Mouse (Mus musculus) left cerebral cortex, adult 2 months (tissue): ENCODE data around the gene Trak1. TPM values are rescaled to one million over a fixed set of nuclear protein-coding genes. Genes with fewer than 3 reads are reported as not detected.
"Not testable (repeated sequence)": the region's sequence is repeated elsewhere in the genome, so short reads cannot be mapped to it uniquely, and the experiment has no call there.

Experiments used
- DNase-seq, 2 experiments: peaks; one replicate each; pipeline ENCODE4 v3.0.0; 2021 to 2022; ENCODE audit warnings: low spot score in 2 of 2, mixed read lengths in 1 of 2; ENCODE audit errors: extremely low spot score in 1 of 2
- H3K27ac ChIP-seq: fragments of 200-600 bp; 2 replicates; pipeline ENCODE4 v1.8.1; 2022
- H3K4me3 ChIP-seq: fragments of 200-600 bp; 2 replicates; pipeline ENCODE4 v1.8.1; 2022
- CTCF ChIP-seq: fragments of 200-600 bp; IDR thresholded peaks from 2 replicates; pipeline ENCODE4 v1.8.1; 2022; ENCODE audit warnings: antibody characterized with exemption, mild to moderate bottlenecking, moderate library complexity
- intact Hi-C: fragments of 180-260 bp; cut with DNase I; formaldehyde crosslinking; loops from one replicate; pipeline ENCODE4 v1.15.1; 2025
- total RNA-seq, 2 experiments: library from RNA; stranded (reverse); gene quantifications; 2 replicates each; pipeline ENCODE4 v1.2.3; 2021

Trak1 gene
- total RNA-seq, 2 experiments from 2014 or later, result 247 to 298 TPM

DNA sequence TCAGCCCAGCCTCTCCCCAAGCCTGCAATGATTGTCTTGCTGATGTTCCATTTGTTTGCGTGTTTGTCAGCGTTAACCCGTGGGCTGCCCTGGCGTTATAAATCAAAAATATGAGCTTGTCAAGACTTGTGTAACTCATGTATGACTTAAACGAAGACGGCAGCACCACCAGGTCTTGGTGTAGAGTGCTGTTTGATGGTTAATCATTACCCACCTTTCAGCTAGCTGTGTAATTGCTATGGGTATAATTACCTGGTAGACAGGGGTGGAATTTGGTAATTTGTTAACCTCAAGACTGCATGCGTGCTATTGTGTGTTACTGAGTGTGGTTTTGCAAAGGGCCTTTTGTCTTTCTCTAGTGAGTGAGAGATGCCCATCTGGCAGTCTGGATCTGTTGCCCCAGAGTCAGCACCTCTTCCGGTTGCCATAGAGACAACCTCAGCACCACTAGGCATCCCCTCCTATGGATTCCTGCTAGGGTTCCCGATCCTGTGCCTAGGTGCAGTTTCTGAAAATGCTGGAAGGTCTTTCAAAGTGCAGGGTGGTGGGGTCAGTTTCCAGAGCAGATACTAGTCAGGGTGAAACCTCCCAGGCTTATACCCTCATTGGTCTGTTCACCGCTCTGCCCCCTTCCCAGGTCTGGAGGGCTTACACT, 15.1 kb downstream of the Trak1 start:
- Histone ChIP-seq H3K27ac (no peak overlapping the region; the same call in 1 of the 2 replicates), H3K4me3 (no peak overlapping the region)
- DNase-seq, result no peak
- intact Hi-C loops, result no loop called here
- TF ChIP-seq CTCF, result no peak

- peak overlapping the region; percentile 39 for H3K4me3 ChIP-seq
- peak overlapping the region; percentile 81 for H3K27ac ChIP-seq
- no peak for TF ChIP-seq CTCF
- DNase-seq, result peak in 1 of 2 experiments; percentile 54
- intact Hi-C loops, result loop anchor here (2.0 kb wide), 1 partner anchor 15 kb away; no protein-coding TSS in a partner anchor
Measured at GRCm38 (mm10) chr9:121313656-121314374, 16.5 kb downstream of the Trak1 start.

GRCm38 (mm10) chr9:121314541-121315152, 17.3 kb downstream of the Trak1 start:
- no peak for DNase-seq
- Histone ChIP-seq H3K27ac (peak overlapping the region; percentile 81), H3K4me3 (peak overlapping the region; percentile 39)
- no peak for TF ChIP-seq CTCF
- intact Hi-C loops, result loop anchor here (2.0 kb wide), 1 partner anchor 16 kb away; no protein-coding TSS in a partner anchor

- H3K4me3 ChIP-seq, result no peak overlapping the region
- TF ChIP-seq CTCF, result no peak
- intact Hi-C loops, result loop anchor here (2.0 kb wide), 2 partner anchors 15 to 17 kb away; no protein-coding TSS in a partner anchor
- no peak for DNase-seq
- peak overlapping the region; percentile 53 for H3K27ac ChIP-seq
Measured at GRCm38 (mm10) chr9:121315901-121316595, 18.7 kb downstream of the Trak1 start.

- no peak for TF ChIP-seq CTCF
- no peak for DNase-seq
- Histone ChIP-seq H3K4me3 (no peak overlapping the region), H3K27ac (peak overlapping the region; percentile 53)
- intact Hi-C loops, result loop anchor here (2.0 kb wide), 1 partner anchor 14 kb away; no protein-coding TSS in a partner anchor
Measured at GRCm38 (mm10) chr9:121316621-121317405, 19.5 kb downstream of the Trak1 start.

GRCm38 (mm10) chr9:121319323-121319966, 22.1 kb downstream of the Trak1 start:
- DNase-seq, result peak in 1 of 2 experiments; percentile 37
- intact Hi-C loops, result loop anchor here (2.0 kb wide), 1 partner anchor 29 kb away; no protein-coding TSS in a partner anchor
- no peak for TF ChIP-seq CTCF
- peak overlapping the region; percentile 66 for H3K27ac ChIP-seq
- H3K4me3 ChIP-seq, result no peak overlapping the region

DNA sequence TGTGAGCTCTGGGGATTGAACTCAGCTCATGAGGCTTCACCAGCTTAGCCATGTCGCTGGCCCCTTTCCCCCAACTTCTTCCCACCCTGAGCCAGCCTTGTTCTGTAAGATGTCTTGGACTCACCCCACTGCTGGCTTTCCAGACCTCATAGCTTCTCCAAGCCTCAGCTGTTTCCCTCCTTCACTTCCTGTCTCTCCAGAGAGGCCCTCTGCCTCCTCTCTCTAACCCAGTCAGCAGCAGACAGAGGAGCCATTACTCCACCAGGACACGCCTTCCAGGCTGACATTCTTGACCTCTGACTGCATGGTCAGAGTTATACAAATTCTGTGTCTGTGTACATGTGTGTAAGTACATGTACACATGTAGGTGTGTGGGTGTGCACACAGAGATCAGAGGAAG, 23.1 kb downstream of the Trak1 start:
- DNase-seq, result no peak
- no peak overlapping the region for H3K4me3 ChIP-seq
- intact Hi-C loops, result no loop called here
- H3K27ac ChIP-seq, result no peak overlapping the region
- TF ChIP-seq CTCF, result no peak

DNA sequence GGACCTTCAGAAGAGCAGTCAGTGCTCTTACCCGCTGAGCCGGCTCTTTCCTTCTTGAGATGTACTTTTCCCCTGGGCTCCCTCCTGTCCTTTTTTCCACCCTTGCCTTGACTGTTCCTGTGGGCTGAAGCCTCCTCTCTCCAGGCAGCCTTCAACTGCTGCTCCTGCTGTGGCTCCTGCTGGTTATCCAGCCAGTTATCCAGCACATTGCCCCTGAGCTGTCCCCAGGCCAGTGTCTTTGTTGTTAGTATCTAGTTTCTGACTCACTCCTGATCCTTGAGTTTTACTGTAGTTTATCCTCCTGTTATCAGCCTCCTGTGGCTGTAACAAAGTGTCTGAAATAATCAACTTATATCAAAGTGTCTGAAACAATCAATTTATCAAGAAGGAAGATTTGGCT, 23.8 kb downstream of the Trak1 start:
- DNase-seq, result no peak
- no peak for TF ChIP-seq CTCF
- no peak overlapping the region for H3K27ac ChIP-seq
- intact Hi-C loops, result no loop called here
- no peak overlapping the region for H3K4me3 ChIP-seq

GRCm38 (mm10) chr9:121322034-121322433, 24.7 kb downstream of the Trak1 start:
- Histone ChIP-seq H3K4me3 (no peak overlapping the region), H3K27ac (no peak overlapping the region)
- intact Hi-C loops, result no loop called here
- TF ChIP-seq CTCF, result no peak
- DNase-seq, result no peak

- DNase-seq, H3K27ac ChIP-seq, intact Hi-C loops, H3K4me3 ChIP-seq: not testable (repeated sequence)
Measured at GRCm38 (mm10) chr9:121328342-121328741, 31.0 kb downstream of the Trak1 start.
